Mouse (Mus musculus): ENCODE measurements around the gene Gm21760. TPM values are rescaled to one million over a fixed set of nuclear protein-coding genes. Genes with fewer than 3 reads are reported as not detected.
"Not testable (repeated sequence)": the region's sequence is repeated elsewhere in the genome, so short reads cannot be mapped to it uniquely, and the experiment has no call there.

Gene Gm21760
- not detected for total RNA-seq (2021)
- long read RNA-seq: 0 reads

- DNase-seq (ENCODE audit: low spot score in 2 of 2): not testable (repeated sequence)
Observed at GRCm38 (mm10) chrY:80133479-80133878, at the start of gene Gm21760. Gene Gm21760, plus strand, starts transcription at chrY:80133779.

Data from layer of hippocampus, postnatal 10 days (tissue).